Mouse (Mus musculus) adrenal gland, postnatal 10 days (tissue): ENCODE results near the gene Ccdc85a. TPM values are rescaled to one million over a fixed set of nuclear protein-coding genes. Genes with fewer than 3 reads are reported as not detected.
"Not testable (repeated sequence)": the region's sequence is repeated elsewhere in the genome, so short reads cannot be mapped to it uniquely, and the experiment has no call there.

ENCODE experiments used
- DNase-seq: peaks from one replicate; pipeline ENCODE4 v3.0.0; 2021; ENCODE audit warnings: mixed read lengths
- total RNA-seq, 2 experiments: library from RNA; stranded (reverse); gene quantifications; 2 replicates each; pipeline ENCODE4 v1.2.3; 2021

The Ccdc85a gene
- total RNA-seq, 2 experiments from 2014 or later = 6.7 to 7.6 TPM

- DNase-seq = no peak
Measured at GRCm38 (mm10) chr11:28422451-28423231, 161.5 kb downstream of the Ccdc85a start.

- no peak for DNase-seq
Measured at GRCm38 (mm10) chr11:28415841-28416240, 168.3 kb downstream of the Ccdc85a start.

GRCm38 (mm10) chr11:28409880-28410279 lies 174.2 kb downstream of the Ccdc85a start:
- not testable (repeated sequence) for DNase-seq

- no peak for DNase-seq
Measured at GRCm38 (mm10) chr11:28397166-28397565, 187.0 kb downstream of the Ccdc85a start.

- no peak for DNase-seq
Measured at GRCm38 (mm10) chr11:28375891-28376290, 208.2 kb downstream of the Ccdc85a start.

DNA sequence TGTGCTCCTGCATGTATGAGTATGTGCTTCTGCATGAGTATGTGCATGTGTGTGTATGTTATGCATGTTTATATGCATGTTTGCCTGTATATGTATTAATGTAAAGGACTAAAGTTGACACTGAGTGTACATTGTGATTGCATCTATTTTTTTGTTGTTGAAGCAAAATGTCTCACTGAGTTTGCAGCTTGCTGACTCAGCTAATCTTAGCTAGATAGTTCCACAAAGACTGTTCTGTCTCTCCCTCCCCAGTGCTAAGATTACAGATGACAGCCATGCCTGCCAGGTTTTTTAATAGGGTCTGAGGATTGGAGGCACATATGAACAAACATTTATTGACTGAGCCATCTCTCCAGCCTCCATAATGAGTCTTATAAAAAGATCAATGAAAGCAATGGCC lies 209.5 kb downstream of the Ccdc85a start:
- DNase-seq = no peak

DNA sequence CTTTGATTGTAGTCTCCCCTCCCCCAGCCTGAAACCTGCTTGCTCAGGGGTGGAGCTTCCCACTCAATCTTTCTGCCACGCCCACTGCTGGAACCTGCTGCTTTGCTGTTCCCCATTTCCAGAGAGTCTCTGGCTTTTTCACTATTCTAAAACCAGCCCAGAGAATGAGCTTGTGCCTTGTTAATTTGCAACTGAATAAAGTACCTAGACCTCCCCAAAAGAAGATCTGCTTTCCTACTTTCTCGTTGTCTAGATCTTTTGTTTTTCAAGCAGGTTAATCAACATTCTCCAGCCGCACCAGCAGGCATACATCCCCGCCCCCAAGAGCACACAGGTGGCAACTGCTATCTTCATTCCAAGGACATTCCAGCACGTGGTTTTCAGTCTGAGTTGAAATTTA lies 212.7 kb downstream of the Ccdc85a start:
- DNase-seq = not testable (repeated sequence)

DNA sequence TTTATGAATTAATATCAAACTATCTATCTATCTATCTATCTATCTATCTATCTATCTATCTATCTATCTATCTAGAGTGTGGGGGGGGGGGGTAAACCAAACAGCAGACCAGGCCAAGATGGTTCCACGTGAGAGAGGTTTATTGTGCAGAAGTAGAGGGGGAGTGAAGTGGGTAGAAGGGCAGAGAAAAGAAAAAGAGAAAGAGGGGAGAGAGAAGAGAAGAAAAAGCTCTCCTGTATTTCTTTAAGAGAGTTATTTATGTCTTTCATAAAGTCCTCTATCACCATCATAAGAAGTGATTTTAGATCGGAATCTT lies 218.2 kb downstream of the Ccdc85a start:
- DNase-seq = no peak

- peak; percentile 91 for DNase-seq
Measured at GRCm38 (mm10) chr11:28365209-28365928, 218.8 kb downstream of the Ccdc85a start.

DNA sequence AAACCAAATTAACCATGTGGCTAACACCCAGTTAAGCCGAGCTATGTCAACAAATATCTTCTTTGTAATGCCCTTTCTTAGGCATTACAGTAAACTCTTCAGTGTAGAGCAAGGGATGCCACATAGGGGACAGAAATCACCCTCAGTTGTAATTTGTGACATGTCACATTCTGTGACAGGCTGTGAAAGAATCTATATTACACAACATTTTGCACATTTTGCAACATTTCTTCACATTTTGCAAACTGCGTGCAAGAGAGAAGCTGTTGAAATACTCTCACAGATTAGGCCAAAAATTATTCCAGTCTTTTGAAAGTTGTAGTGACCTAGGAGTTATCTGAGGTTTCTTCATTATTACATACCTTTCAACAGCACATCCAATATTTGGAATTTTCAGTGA lies 240.7 kb downstream of the Ccdc85a start:
- DNase-seq = peak; percentile 2

DNA sequence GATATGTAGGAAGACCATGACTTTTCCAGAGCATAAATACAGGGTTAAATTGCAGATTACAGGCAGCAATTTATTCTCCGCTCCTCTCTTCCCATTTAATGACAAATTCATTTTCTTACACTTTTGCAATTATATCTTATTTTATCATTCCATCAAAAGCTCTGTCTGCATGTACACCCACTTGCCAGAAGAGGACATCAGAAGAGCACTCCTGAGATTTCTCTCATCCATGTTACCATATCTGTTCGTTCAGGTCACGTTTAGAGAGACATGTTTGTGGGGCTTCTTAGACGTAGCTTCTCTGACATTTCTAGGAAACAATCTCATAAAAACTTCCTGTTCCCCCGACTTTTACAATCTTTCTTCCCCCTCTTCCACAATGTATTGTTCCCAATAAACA lies 242.2 kb downstream of the Ccdc85a start:
- no peak for DNase-seq

DNA sequence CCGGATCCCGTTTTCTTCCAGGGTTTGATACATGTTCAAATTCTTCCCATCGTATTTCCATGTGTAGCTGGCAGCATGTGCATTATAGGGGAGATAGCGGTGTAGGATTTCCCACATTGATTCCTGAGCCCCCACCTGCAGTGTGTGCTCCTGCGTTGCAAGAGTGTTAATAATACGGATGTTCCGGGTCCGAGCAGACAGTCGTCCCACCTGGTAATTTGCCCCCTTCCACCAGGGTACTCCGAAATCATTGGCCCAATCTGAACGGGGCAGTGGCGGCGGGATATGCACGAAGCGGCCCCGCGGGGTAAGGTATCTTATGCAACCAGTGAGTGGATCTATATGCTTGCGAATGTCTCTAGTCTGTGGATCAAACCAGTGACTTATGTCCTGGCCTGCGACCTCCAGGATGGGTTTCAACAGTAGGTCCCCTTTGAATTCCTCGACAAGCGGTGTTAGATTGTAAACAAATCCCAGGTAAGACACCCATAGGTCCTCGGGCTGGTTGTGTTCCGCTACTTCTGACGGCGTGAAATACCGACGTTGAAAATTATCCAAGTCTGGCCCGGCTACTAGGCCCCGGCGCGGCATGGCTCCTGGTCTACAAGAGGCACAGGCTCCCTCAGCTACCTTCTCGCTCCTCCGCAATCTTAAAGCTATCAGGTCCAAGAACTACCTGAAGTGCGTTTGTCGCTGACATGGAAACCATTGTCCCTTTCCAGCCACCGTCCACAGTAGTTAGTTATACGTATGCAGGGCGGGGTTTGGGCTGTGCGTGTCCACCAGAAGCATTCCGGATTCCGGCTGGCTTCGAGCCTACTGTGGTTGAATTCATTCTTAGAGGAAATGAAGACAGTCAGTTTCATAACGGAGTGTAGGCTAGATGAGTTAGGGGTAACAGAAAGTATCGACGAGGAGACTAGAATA lies 244.6 kb downstream of the Ccdc85a start, which contains the start of gene Gm6685:
TSS of gene Gm6685 (minus strand) at position 644 of the 927 bp plus-strand sequence.
- DNase-seq = not testable (repeated sequence)

Other genes starting within 250 kb of the Ccdc85a start
- gene Gm6685, start 244.5 kb downstream of the Ccdc85a start, total RNA-seq = 1 to 10 TPM; 4.2 to 7.3 TPM